Mouse (Mus musculus) left cerebral cortex, adult 2 months (tissue): Measurements from ENCODE around the gene Mad2l2. TPM values are rescaled to one million over a fixed set of nuclear protein-coding genes. Genes with fewer than 3 reads are reported as not detected.

ENCODE experiments used
- DNase-seq, 2 experiments: peaks; one replicate each; pipeline ENCODE4 v3.0.0; 2021 to 2022; ENCODE audit warnings: low spot score in 2 of 2, mixed read lengths in 1 of 2; ENCODE audit errors: extremely low spot score in 1 of 2
- H3K27ac ChIP-seq: fragments of 200-600 bp; 2 replicates; pipeline ENCODE4 v1.8.1; 2022
- H3K4me3 ChIP-seq: fragments of 200-600 bp; 2 replicates; pipeline ENCODE4 v1.8.1; 2022
- CTCF ChIP-seq: fragments of 200-600 bp; IDR thresholded peaks from 2 replicates; pipeline ENCODE4 v1.8.1; 2022; ENCODE audit warnings: antibody characterized with exemption, mild to moderate bottlenecking, moderate library complexity
- intact Hi-C: fragments of 180-260 bp; cut with DNase I; formaldehyde crosslinking; loops from one replicate; pipeline ENCODE4 v1.15.1; 2025
- long read RNA-seq, 2 experiments: library from polyadenylated mRNA; stranded (forward); transcript quantifications; one replicate each; pipeline ENCODE4 v2.0.0; 2021; ENCODE audit warnings: borderline mapping rate in 2 of 2
- total RNA-seq, 2 experiments: library from RNA; stranded (reverse); gene quantifications; 2 replicates each; pipeline ENCODE4 v1.2.3; 2021

The Mad2l2 gene
- 10 to 100 TPM; 14.2 to 16.1 TPM for total RNA-seq
- long read RNA-seq, experiment 1, transcript Mad2l2-201 (8 exons, 1,535 nt) = major isoform, 5 of 10 reads
- long read RNA-seq, experiment 1, partial matches to known transcripts = 1 of 10 reads
- long read RNA-seq, experiment 1, other reads (novel, unspliced or antisense) = 3 of 10 reads
- long read RNA-seq, experiment 2, transcript Mad2l2-201 (8 exons, 1,535 nt) = major isoform, 9 of 12 reads
- long read RNA-seq, experiment 2, partial matches to known transcripts = 1 of 12 reads
- long read RNA-seq, experiment 2, other reads (novel, unspliced or antisense) = 0 of 12 reads

DNA sequence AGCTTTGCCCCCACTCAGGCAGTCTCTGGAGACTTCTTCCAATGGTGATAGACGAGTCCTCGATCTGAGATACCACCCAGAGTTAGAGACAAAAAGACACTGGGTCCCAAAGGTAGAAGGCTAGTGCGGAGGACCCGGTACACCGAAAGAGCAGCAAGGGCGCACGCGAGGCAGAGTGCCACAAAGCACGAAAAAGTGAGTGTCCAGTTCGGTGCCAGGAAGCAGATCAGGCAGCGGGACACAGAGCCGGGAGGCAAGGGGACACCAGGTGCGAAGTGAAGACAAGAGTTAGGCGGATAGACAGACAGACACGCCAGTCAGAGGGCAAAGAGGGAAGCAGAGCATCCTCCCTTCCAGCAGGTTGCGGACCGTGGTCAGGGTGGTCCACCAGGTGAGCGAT, at the start of gene Mad2l2:
Gene Mad2l2, plus strand, starts transcription at position 252 of the 400 bp plus-strand sequence.
- no peak within 1 kb of the TSS for H3K27ac ChIP-seq

DNA sequence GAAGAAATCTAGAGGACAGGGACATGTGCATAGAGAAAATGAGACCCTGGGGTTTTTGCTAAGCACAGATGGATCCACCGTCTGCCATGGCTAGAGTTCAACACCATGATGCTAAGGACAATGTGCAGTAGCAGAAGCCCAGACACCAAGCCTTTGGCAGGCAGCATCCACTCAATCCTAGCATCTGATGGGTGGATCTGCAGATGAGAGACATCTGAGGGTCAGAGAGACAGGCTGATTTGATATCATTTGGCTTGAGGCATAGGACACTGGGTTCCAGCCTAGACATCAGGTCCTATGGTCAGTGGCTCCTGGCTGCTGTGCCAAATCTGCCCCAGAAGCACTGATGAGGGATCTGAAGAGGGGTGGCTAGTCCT, 49.6 kb upstream of the Mad2l2 start:
- no peak overlapping the region for H3K4me3 ChIP-seq
- no peak overlapping the region for H3K27ac ChIP-seq
- DNase-seq = no peak
- intact Hi-C loops = no loop called here
- TF ChIP-seq CTCF = no peak

More for the DNA sequence above, at the start of gene Mad2l2:
- intact Hi-C loops = no loop called here
- DNase-seq = no peak
- TF ChIP-seq CTCF = no peak
- H3K4me3 ChIP-seq = peak within 1 kb of the TSS; percentile 48

DNA sequence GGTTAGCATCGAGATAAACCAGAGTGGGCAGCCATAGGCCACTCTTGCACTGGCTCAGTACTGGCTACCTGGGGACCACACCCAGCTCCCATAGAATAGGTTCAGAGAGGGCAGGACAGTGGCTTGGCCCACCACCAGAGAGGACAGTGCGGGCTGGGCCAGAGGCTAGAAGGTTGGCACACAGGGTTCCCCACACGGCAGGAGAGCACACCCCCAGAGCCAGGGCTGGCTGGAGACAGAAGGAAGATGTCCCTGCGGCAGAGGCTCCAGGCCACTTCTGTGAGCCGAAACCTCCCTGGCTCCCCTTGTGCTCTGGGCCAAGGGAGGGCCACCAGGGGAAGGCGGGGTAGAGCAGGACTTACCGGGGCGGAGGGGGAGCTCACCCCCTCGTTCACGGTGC, 49.0 kb upstream of the Mad2l2 start:
- DNase-seq = no peak
- TF ChIP-seq CTCF = no peak
- intact Hi-C loops = no loop called here
- H3K27ac ChIP-seq = no peak overlapping the region
- H3K4me3 ChIP-seq = no peak overlapping the region

DNA sequence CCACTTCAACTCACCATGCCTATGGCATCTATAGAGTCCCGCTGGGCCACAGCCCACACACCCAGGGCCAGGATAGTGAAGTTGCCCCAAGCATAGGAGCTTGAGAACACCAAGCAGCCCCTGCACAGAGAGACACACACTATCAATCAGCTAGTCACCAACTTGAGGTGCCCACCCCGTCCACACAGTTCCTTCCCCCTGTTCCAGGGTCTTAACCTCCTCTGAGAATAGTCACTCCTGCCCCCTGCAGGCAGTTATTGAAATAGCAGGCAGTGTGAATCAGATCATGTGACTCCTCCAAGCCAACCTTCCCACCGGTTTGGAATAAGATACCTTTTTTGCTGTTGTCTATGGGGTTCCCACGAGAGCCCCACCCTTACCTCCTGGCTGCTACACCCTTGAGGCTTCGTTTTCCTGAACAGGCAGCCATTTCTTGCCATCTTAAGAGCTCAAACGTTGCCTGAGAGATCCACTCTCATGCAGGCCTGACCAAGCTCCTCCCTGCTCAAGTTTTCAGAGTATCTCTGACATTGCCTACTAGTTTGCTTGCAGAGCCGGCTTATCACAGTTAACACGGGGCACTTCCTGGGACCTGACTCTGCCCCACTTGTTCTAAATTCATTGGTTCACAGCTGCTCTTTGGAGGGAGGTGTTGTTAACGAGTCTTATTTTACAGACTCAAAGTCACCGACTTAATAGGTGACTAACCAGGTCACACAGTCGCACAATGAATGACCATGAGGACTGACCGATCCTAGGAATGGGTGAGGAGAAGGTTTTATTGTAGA, 47.7 kb upstream of the Mad2l2 start:
- TF ChIP-seq CTCF = peak; percentile 76
- no peak overlapping the region for H3K27ac ChIP-seq
- intact Hi-C loops = no loop called here
- DNase-seq = peak in 1 of 2 experiments; percentile 43
- no peak overlapping the region for H3K4me3 ChIP-seq

DNA sequence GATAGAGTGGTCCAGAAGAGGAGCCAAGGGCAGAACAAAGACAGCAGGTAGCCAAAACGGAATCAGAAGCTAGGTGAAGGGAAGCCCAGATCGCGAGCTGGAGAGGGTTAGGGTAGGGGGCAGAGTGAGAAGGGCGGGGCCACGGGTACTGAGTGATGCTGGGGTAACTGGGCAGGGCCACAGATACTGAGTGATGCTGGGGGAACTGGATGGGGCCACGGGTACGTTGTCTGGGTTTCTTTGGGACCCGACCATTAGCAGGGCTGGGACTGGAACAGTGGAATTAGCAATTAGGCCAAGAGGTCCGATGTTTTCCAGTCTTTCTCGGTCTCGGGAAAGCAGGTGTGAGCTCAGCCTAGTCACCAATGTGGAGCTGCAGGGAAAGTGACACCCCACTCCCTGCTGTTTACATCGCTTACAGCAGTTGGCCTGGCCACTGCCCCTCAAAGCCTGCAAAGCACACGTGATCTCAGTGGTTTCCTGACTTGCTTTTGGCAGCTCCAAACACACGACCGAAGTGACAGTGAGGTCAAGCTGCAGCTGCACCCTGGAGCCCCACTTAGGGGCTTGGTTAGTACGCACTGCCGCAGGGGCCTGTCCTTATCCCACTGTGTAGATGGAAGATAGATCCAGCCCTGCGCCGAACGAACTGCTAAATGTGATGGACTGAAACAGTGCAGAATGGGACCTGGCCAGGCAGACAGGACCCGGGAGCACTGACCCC, 46.8 kb upstream of the Mad2l2 start:
- intact Hi-C loops = no loop called here
- TF ChIP-seq CTCF = no peak
- no peak for DNase-seq
- Histone ChIP-seq H3K4me3 (no peak overlapping the region), H3K27ac (no peak overlapping the region)

DNA sequence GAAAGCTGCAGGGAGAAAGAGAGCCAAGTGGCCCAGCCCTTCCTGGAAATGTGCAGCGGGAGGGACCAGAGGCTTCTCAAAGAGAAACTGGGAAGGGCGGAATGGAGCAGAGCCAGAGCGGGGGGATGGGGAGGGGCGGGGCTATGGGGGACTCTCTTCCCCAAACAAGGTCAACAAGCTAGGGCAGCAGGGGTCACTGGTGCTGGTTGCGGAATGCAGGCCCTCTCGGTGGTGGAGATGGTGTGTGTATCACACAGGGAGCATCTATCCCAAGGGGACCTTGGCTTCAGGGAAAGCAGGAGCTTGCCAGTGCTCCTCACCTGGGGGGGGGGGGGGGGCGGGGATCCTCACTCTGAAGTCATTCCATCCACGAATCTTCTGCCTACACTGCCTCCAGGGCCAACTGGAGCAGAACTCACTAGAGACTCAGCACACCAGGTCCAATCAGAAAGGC, 45.9 kb upstream of the Mad2l2 start:
- Histone ChIP-seq H3K4me3 (no peak overlapping the region), H3K27ac (no peak overlapping the region)
- DNase-seq = no peak
- no peak for TF ChIP-seq CTCF
- intact Hi-C loops = no loop called here

DNA sequence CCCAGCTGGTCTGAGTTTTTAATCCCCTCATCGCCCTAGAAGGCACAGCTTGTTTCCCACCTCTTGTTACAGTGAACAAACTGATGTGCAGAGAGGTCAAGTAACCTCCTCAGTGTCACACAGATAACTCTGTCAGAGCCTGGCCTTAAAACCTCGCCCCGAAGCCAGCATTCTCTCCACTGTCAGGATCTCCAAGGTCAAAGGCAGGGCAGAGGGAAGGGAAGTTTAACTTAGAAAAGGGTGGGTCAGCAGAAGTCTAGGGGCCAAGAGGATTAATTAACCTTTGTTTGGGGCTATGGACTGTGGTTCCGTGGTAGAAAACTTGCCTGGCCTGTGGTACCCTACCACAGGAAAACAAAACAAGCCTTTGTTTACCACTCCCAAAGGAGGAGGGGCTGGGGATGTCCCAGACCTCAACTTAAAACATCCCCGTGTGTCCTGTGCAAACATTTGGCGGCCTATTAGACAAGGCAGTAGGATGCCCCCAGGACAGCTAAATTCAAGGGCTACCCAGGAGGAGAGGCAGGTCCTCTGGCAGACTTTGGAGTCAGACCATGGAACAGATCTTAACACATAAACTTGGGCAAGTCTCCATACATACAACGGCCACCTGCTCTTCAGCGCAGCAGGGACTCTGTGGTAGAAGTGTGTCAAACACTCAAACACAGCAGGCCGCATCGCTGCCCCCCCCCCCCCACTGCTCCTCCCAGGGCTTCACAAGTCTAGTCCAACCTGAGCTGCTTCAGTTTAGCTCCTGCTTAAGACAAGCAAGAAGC, 44.9 kb upstream of the Mad2l2 start:
- TF ChIP-seq CTCF = no peak
- intact Hi-C loops = no loop called here
- no peak overlapping the region for H3K4me3 ChIP-seq

DNA sequence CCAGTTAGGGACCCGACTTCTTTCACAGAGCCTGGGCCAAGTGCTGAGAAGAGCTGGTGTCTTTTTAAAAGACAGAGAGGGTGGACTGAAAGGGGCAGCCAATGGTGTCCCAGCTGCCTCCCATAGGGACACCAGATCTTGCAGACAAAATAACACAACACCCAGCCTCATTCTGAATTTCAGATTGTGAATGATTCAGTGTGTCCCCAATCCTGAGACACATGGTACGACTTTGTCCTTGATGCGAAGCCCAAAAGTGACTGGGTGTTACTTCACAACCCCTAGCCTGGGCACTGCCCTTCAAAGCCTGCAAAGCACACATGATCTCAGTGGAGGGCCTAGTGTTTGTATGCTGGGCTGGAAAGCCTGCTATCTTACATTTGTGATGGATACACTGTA, 44.3 kb upstream of the Mad2l2 start:
- DNase-seq = no peak
- intact Hi-C loops = no loop called here
- Histone ChIP-seq H3K4me3 (no peak overlapping the region), H3K27ac (no peak overlapping the region)
- TF ChIP-seq CTCF = no peak

More for the DNA sequence above, 44.9 kb upstream of the Mad2l2 start:
- H3K27ac ChIP-seq = no peak overlapping the region
- no peak for DNase-seq

DNA sequence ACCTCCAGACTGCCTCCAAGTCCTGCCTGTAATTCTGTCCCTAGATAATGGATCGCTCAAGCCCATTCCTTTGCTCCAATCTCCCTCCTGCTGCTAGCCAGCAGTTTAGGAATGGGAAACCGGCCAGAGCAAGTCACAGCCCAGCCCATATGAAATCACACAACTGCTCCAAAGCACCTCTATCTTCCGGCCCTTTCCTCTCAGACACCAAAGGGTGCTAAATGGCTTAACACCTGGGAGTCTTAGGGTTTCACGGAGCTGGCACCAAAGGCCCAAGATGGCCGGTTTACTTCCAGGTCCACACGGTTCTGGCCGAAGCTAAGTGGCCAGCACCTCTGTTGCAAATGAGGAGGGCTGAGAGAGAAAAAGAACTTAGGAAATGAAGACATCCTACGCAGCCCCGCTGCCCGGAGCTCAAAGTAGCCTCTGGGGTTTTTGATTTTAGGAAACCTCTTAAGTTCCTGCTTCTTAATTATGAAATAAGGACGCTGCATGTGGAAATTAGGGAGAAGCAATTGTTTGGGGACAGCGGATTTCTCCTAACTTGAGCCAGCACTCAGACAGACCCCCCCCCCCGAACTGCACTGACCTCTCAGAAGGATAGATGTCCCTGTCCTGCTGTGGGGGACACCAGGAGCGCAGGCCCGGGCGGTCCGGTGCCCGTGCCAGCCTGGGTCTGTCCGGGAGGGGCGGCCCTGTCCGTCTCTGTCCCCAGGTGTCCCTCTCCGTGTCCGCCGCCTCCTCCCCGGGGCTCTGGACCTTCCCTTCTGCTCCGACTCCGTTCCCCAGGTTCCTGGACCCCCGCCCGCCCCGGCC, 42.9 kb upstream of the Mad2l2 start:
- intact Hi-C loops = no loop called here
- TF ChIP-seq CTCF = no peak
- H3K27ac ChIP-seq = peak overlapping the region; percentile 77
- peak overlapping the region; percentile 65 for H3K4me3 ChIP-seq
- no peak for DNase-seq

DNA sequence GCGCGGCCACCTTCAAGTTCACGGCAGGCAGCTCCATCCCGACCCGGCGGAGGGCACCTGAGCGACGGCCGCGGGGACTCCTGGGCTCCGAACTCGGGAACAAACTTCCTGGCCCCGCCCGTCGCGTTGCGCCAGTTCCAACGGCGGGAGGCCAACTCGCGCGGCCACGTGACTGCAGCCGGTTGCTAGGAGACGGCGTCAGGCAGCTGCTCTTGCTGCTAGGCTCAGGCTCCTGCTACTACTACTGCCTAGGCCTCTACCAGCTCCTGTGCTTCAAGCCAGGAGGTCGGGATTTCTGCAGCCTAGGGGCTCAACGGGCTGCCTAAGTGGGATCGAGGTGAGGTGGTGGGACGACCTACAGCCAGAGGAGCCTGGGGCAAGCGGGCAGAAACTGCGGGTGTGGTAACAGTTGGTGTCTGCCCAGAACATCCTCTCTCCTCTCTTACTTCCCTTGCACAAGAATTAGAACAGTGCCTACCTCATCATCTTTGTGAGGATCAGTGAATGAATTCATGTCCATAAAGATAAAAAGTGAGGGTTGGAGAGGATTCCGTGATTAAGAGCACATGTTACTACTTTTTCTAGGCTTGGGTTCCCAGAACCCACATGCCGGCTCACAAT, 42.2 kb upstream of the Mad2l2 start, which contains the start of gene Agtrap:
Gene Agtrap, minus strand, starts transcription at position 125 of the 621 bp plus-strand sequence.
- DNase-seq = peak; percentile 92 to 94
- TF ChIP-seq CTCF = no peak
- intact Hi-C loops = no loop called here
- Histone ChIP-seq H3K4me3 (peak within 1 kb of the TSS; percentile 65), H3K27ac (peak within 1 kb of the TSS; percentile 77)
